Mouse (Mus musculus): ENCODE results near the gene Pik3cb. TPM values are rescaled to one million over a fixed set of nuclear protein-coding genes. Genes with fewer than 3 reads are reported as not detected.

Gene Pik3cb
- polyA plus RNA-seq, 1 experiment = 7.4 TPM

DNA sequence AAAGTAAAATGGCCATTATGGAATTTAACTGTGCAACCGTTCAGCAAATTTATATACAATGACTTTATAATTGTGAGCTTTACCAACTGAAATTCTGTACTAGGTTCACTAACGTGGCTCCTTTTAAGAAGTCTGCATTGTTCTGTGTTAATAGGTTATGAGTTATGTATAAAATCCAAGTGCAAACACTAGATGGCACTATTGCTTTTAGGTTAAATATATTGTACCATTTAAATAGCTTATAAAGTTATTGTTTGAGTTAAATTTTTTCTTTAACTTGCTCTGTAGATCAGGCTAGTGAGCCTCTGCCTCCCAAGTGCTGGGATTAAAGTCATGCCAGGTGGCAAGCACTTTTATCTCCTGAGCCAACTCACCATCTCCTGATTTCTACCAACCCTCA, 76.2 kb downstream of the Pik3cb start:
- DNase-seq = peak; percentile 40
- 39% methylated on average over 2 of the region's 2 CpGs for WGBS
- TF ChIP-seq CTCF (conservative IDR thresholded peaks at IDR 0.05; ENCODE audit: insufficient read depth, insufficient read length, low read depth, low read length) (no peak), POLR2A (IDR thresholded peaks at IDR 0.05; ENCODE audit: low read depth, low read length) (no peak)

GRCm38 (mm10) chr9:99062544-99062943, 77.9 kb downstream of the Pik3cb start:
- 35% methylated on average over 7 of the region's 7 CpGs for WGBS
- no peaks in the 10 kb centered on the region for H3K27me3 ChIP-seq (replicated peaks; ENCODE audit: control insufficient read depth, insufficient read depth, low read length)
- peak; percentile 95 for TF ChIP-seq CTCF (conservative IDR thresholded peaks at IDR 0.05; ENCODE audit: insufficient read depth, insufficient read length, low read depth, low read length)
- TF ChIP-seq POLR2A (IDR thresholded peaks at IDR 0.05; ENCODE audit: low read depth, low read length) = no peak
- DNase-seq = peak; percentile 75
- H3K27ac ChIP-seq (ENCODE audit: insufficient read depth, low read depth, low read length) = no peak overlapping the region
- H3K4me1 ChIP-seq (ENCODE audit: control insufficient read depth, insufficient read depth, low read length) = no peaks in the 10 kb centered on the region
- no peak overlapping the region for H3K4me3 ChIP-seq (ENCODE audit: insufficient read depth, low read depth, low read length)
- peaks cover 3% of the 10 kb centered on the region for H3K36me3 ChIP-seq (ENCODE audit: control insufficient read depth, insufficient read depth, low read length)

More for the DNA sequence above, 76.2 kb downstream of the Pik3cb start:
- Histone ChIP-seq H3K4me1 (ENCODE audit: control insufficient read depth, insufficient read depth, low read length) (no peaks in the 10 kb centered on the region), H3K4me3 (ENCODE audit: insufficient read depth, low read depth, low read length) (no peak overlapping the region), H3K27me3 (replicated peaks; ENCODE audit: control insufficient read depth, insufficient read depth, low read length) (no peaks in the 10 kb centered on the region), H3K36me3 (ENCODE audit: control insufficient read depth, insufficient read depth, low read length) (peaks cover 3% of the 10 kb centered on the region), H3K27ac (ENCODE audit: insufficient read depth, low read depth, low read length) (no peak overlapping the region)

- TF ChIP-seq POLR2A (IDR thresholded peaks at IDR 0.05; ENCODE audit: low read depth, low read length) (no peak), CTCF (conservative IDR thresholded peaks at IDR 0.05; ENCODE audit: insufficient read depth, insufficient read length, low read depth, low read length) (no peak)
- Histone ChIP-seq H3K36me3 (ENCODE audit: control insufficient read depth, insufficient read depth, low read length) (peaks cover 3% of the 10 kb centered on the region), H3K4me3 (ENCODE audit: insufficient read depth, low read depth, low read length) (no peak overlapping the region), H3K27ac (ENCODE audit: insufficient read depth, low read depth, low read length) (no peak overlapping the region), H3K4me1 (ENCODE audit: control insufficient read depth, insufficient read depth, low read length) (no peaks in the 10 kb centered on the region), H3K27me3 (replicated peaks; ENCODE audit: control insufficient read depth, insufficient read depth, low read length) (no peaks in the 10 kb centered on the region)
- DNase-seq = no peak
- WGBS = 94% methylated on average over 3 of the region's 3 CpGs
Measured at GRCm38 (mm10) chr9:99057751-99058150, 82.7 kb downstream of the Pik3cb start.

DNA sequence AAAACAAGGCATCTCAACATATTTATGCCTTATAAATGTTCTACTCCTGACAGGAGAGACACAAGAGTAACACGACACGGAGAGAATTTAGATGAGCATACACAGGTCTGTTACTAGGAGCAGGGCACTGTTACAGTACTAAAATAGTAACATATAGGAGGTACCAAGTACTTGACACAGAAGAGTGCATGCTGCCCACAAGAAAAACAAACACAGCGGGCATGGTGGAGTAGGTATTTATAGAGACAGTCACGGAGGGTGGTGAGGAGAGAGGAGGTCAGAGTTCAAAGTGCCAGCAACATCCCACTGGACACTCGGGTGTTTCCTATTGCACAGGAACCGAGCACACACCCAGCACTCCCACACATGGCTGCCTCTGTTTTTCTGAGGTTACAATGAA, 90.7 kb downstream of the Pik3cb start:
- TF ChIP-seq CTCF (conservative IDR thresholded peaks at IDR 0.05; ENCODE audit: insufficient read depth, insufficient read length, low read depth, low read length) = no peak
- TF ChIP-seq POLR2A (IDR thresholded peaks at IDR 0.05; ENCODE audit: low read depth, low read length) = no peak
- no peaks in the 10 kb centered on the region for H3K4me1 ChIP-seq (ENCODE audit: control insufficient read depth, insufficient read depth, low read length)
- H3K36me3 ChIP-seq (ENCODE audit: control insufficient read depth, insufficient read depth, low read length) = no peaks in the 10 kb centered on the region
- no peaks in the 10 kb centered on the region for H3K27me3 ChIP-seq (replicated peaks; ENCODE audit: control insufficient read depth, insufficient read depth, low read length)
- WGBS = 30% methylated on average over 6 of the region's 6 CpGs
- no peak overlapping the region for H3K4me3 ChIP-seq (ENCODE audit: insufficient read depth, low read depth, low read length)
- no peak overlapping the region for H3K27ac ChIP-seq (ENCODE audit: insufficient read depth, low read depth, low read length)
- DNase-seq = no peak

- peak; percentile 51 for DNase-seq
- H3K4me3 ChIP-seq (ENCODE audit: insufficient read depth, low read depth, low read length) = no peak overlapping the region
- H3K27me3 ChIP-seq (replicated peaks; ENCODE audit: control insufficient read depth, insufficient read depth, low read length) = no peaks in the 10 kb centered on the region
- H3K36me3 ChIP-seq (ENCODE audit: control insufficient read depth, insufficient read depth, low read length) = no peaks in the 10 kb centered on the region
- H3K4me1 ChIP-seq (ENCODE audit: control insufficient read depth, insufficient read depth, low read length) = no peaks in the 10 kb centered on the region
- no peak overlapping the region for H3K27ac ChIP-seq (ENCODE audit: insufficient read depth, low read depth, low read length)
- TF ChIP-seq CTCF (conservative IDR thresholded peaks at IDR 0.05; ENCODE audit: insufficient read depth, insufficient read length, low read depth, low read length) = no peak
- no peak for TF ChIP-seq POLR2A (IDR thresholded peaks at IDR 0.05; ENCODE audit: low read depth, low read length)
- 78% methylated on average over 1 of the region's 1 CpGs for WGBS
Measured at GRCm38 (mm10) chr9:99048724-99049250, 91.6 kb downstream of the Pik3cb start.

DNA sequence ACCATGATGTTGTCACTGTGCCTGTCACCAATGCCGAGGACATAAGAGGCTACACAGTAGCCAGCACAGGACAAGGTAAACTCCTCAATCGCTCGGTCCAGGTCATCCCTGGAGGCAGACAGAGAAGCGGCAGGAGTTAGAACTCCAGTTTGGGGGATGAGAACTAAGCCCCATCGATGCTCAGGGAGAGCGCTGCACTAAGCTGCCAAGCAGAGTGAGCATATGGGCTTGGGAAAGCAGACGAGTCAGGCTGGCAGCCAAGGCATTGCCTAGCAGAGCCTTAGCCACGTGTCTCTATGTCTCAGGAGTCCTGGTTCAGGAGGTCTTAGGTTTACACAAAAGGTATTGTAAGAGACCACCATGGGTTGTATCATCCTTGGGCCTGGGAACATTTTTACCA, 95.7 kb downstream of the Pik3cb start:
- 92% methylated on average over 8 of the region's 8 CpGs for WGBS
- H3K4me1 ChIP-seq (ENCODE audit: control insufficient read depth, insufficient read depth, low read length) = no peaks in the 10 kb centered on the region
- H3K36me3 ChIP-seq (ENCODE audit: control insufficient read depth, insufficient read depth, low read length) = no peaks in the 10 kb centered on the region
- no peak overlapping the region for H3K4me3 ChIP-seq (ENCODE audit: insufficient read depth, low read depth, low read length)
- no peak for DNase-seq
- TF ChIP-seq CTCF (conservative IDR thresholded peaks at IDR 0.05; ENCODE audit: insufficient read depth, insufficient read length, low read depth, low read length) (no peak), POLR2A (IDR thresholded peaks at IDR 0.05; ENCODE audit: low read depth, low read length) (no peak)
- H3K27ac ChIP-seq (ENCODE audit: insufficient read depth, low read depth, low read length) = no peak overlapping the region
- no peaks in the 10 kb centered on the region for H3K27me3 ChIP-seq (replicated peaks; ENCODE audit: control insufficient read depth, insufficient read depth, low read length)

- no peaks in the 10 kb centered on the region; the same call in 1 of the 2 replicates for H3K36me3 ChIP-seq (ENCODE audit: control insufficient read depth, insufficient read depth, low read length)
- no peaks in the 10 kb centered on the region for H3K27me3 ChIP-seq (replicated peaks; ENCODE audit: control insufficient read depth, insufficient read depth, low read length)
- H3K4me3 ChIP-seq (ENCODE audit: insufficient read depth, low read depth, low read length) = no peak overlapping the region
- H3K27ac ChIP-seq (ENCODE audit: insufficient read depth, low read depth, low read length) = no peak overlapping the region
- no peak for DNase-seq
- 86% methylated on average over 4 of the region's 4 CpGs for WGBS
- TF ChIP-seq POLR2A (IDR thresholded peaks at IDR 0.05; ENCODE audit: low read depth, low read length) = no peak
- TF ChIP-seq CTCF (conservative IDR thresholded peaks at IDR 0.05; ENCODE audit: insufficient read depth, insufficient read length, low read depth, low read length) = no peak
- H3K4me1 ChIP-seq (ENCODE audit: control insufficient read depth, insufficient read depth, low read length) = no peaks in the 10 kb centered on the region
Measured at GRCm38 (mm10) chr9:99042641-99043040, 97.8 kb downstream of the Pik3cb start.

Measured in kidney, adult 2 months (tissue).